Mouse (Mus musculus): ENCODE measurements at regions not wholly inside any gene's neighbourhood (a gene's known extent, or its start where the extent isn't known, plus 50 kb on each side); places are given as distances from the start of the nearest gene placed in this dataset.

- Histone ChIP-seq H3K4me1 (ENCODE audit: insufficient read depth, low read length) (peaks cover 12% of the 10 kb centered on the region; the same call in 1 of the 2 replicates), H3K9ac (replicated peaks; ENCODE audit: low read length, poor library complexity, severe bottlenecking) (no peak overlapping the region), H3K36me3 (ENCODE audit: insufficient read depth, low read length) (no peaks in the 10 kb centered on the region), H3K27ac (ENCODE audit: low read depth, low read length) (no peak overlapping the region), H3K4me3 (ENCODE audit: low read depth, low read length) (no peak overlapping the region), H3K4me2 (ENCODE audit: low read depth, low read length, poor library complexity, severe bottlenecking) (no peak overlapping the region), H3K27me3 (ENCODE audit: insufficient read depth, low read length) (no peaks in the 10 kb centered on the region), H3K9me3 (ENCODE audit: low read length) (0 out of 2 replicates have a peak, but pooled peaks cover 3% of the 10 kb centered on the region)
- ATAC-seq (ENCODE audit: low FRiP score), result no peak
- TF ChIP-seq CTCF (IDR thresholded peaks at IDR 0.05), result no peak
- WGBS, result 42% methylated on average over 3 of the region's 3 CpGs
- DNase-seq (ENCODE audit: low spot score), result no peak
Observed at GRCm38 (mm10) chr5:111929991-111930339, 196.2 kb downstream of the Gm26897 start.

GRCm38 (mm10) chr5:111931733-111932132, 198.0 kb downstream of the Gm26897 start:
- H3K9me3 ChIP-seq (ENCODE audit: low read length), result 0 out of 2 replicates have a peak, but pooled peaks cover 3% of the 10 kb centered on the region
- WGBS, result 70% methylated on average over 3 of the region's 3 CpGs
- H3K36me3 ChIP-seq (ENCODE audit: insufficient read depth, low read length), result no peaks in the 10 kb centered on the region
- no peak overlapping the region for H3K27ac ChIP-seq (ENCODE audit: low read depth, low read length)
- H3K4me3 ChIP-seq (ENCODE audit: low read depth, low read length), result no peak overlapping the region
- ATAC-seq (ENCODE audit: low FRiP score) (no peak), DNase-seq (ENCODE audit: low spot score) (no peak)
- TF ChIP-seq CTCF (IDR thresholded peaks at IDR 0.05), result peak; percentile 51
- H3K4me2 ChIP-seq (ENCODE audit: low read depth, low read length, poor library complexity, severe bottlenecking), result no peak overlapping the region
- H3K9ac ChIP-seq (replicated peaks; ENCODE audit: low read length, poor library complexity, severe bottlenecking), result no peak overlapping the region
- H3K4me1 ChIP-seq (ENCODE audit: insufficient read depth, low read length), result peaks cover 8% of the 10 kb centered on the region; the same call in 1 of the 2 replicates
- H3K27me3 ChIP-seq (ENCODE audit: insufficient read depth, low read length), result no peaks in the 10 kb centered on the region

GRCm38 (mm10) chr5:111935381-111936134, 201.8 kb downstream of the Gm26897 start:
- Histone ChIP-seq H3K9ac (replicated peaks; ENCODE audit: low read length, poor library complexity, severe bottlenecking) (no peak overlapping the region), H3K9me3 (ENCODE audit: low read length) (0 out of 2 replicates have a peak, but pooled peaks cover 3% of the 10 kb centered on the region), H3K4me2 (ENCODE audit: low read depth, low read length, poor library complexity, severe bottlenecking) (no peak overlapping the region), H3K27ac (ENCODE audit: low read depth, low read length) (no peak overlapping the region), H3K27me3 (ENCODE audit: insufficient read depth, low read length) (no peaks in the 10 kb centered on the region), H3K4me1 (ENCODE audit: insufficient read depth, low read length) (0 out of 2 replicates have a peak, but pooled peaks cover 2% of the 10 kb centered on the region), H3K36me3 (ENCODE audit: insufficient read depth, low read length) (no peaks in the 10 kb centered on the region), H3K4me3 (ENCODE audit: low read depth, low read length) (no peak overlapping the region)
- ATAC-seq (ENCODE audit: low FRiP score) (peak; percentile 68), DNase-seq (ENCODE audit: low spot score) (peak; percentile 89)
- 80% methylated on average over 3 of the region's 3 CpGs for WGBS
- no peak for TF ChIP-seq CTCF (IDR thresholded peaks at IDR 0.05)

GRCm38 (mm10) chr5:111941831-111942230, 208.1 kb downstream of the Gm26897 start:
- DNase-seq (ENCODE audit: low spot score) (no peak), ATAC-seq (ENCODE audit: low FRiP score) (no peak)
- WGBS, result 67% methylated on average over 16 of the region's 16 CpGs
- Histone ChIP-seq H3K9me3 (ENCODE audit: low read length) (no peaks in the 10 kb centered on the region), H3K27me3 (ENCODE audit: insufficient read depth, low read length) (no peaks in the 10 kb centered on the region), H3K36me3 (ENCODE audit: insufficient read depth, low read length) (no peaks in the 10 kb centered on the region), H3K4me2 (ENCODE audit: low read depth, low read length, poor library complexity, severe bottlenecking) (no peak overlapping the region), H3K4me3 (ENCODE audit: low read depth, low read length) (no peak overlapping the region), H3K9ac (replicated peaks; ENCODE audit: low read length, poor library complexity, severe bottlenecking) (no peak overlapping the region), H3K27ac (ENCODE audit: low read depth, low read length) (peak overlapping the region; percentile 55; the same call in 1 of the 2 replicates), H3K4me1 (ENCODE audit: insufficient read depth, low read length) (peaks cover 11% of the 10 kb centered on the region)
- TF ChIP-seq CTCF (IDR thresholded peaks at IDR 0.05), result no peak

- ATAC-seq (ENCODE audit: low FRiP score), result no peak
- Histone ChIP-seq H3K36me3 (ENCODE audit: insufficient read depth, low read length) (no peaks in the 10 kb centered on the region), H3K27ac (ENCODE audit: low read depth, low read length) (peak overlapping the region; percentile 76; the same call in 1 of the 2 replicates), H3K27me3 (ENCODE audit: insufficient read depth, low read length) (no peaks in the 10 kb centered on the region), H3K4me2 (ENCODE audit: low read depth, low read length, poor library complexity, severe bottlenecking) (no peak overlapping the region), H3K9me3 (ENCODE audit: low read length) (no peaks in the 10 kb centered on the region), H3K9ac (replicated peaks; ENCODE audit: low read length, poor library complexity, severe bottlenecking) (no peak overlapping the region), H3K4me1 (ENCODE audit: insufficient read depth, low read length) (peaks cover 11% of the 10 kb centered on the region), H3K4me3 (ENCODE audit: low read depth, low read length) (no peak overlapping the region)
- no peak for DNase-seq (ENCODE audit: low spot score)
- WGBS, result 86% methylated on average over 2 of the region's 2 CpGs
- no peak for TF ChIP-seq CTCF (IDR thresholded peaks at IDR 0.05)
Observed at GRCm38 (mm10) chr5:111942792-111943191, 209.1 kb downstream of the Gm26897 start.
